Mouse (Mus musculus): ENCODE measurements around the gene Hecw2. TPM values are rescaled to one million over a fixed set of nuclear protein-coding genes. Genes with fewer than 3 reads are reported as not detected.

Hecw2 gene
- polyA plus RNA-seq, 1 experiment from 2014 or later = 2.2 TPM

GRCm38 (mm10) chr1:54068248-54068647 is 126.7 kb downstream of the Hecw2 start:
- no peak overlapping the region for H3K4me2 ChIP-seq (replicated peaks; ENCODE audit: low read depth, low read length)
- 63% methylated on average over 1 of the region's 1 CpGs for WGBS

GRCm38 (mm10) chr1:54065434-54065833 is 129.5 kb downstream of the Hecw2 start:
- ATAC-seq (ENCODE audit: low FRiP score, low TSS enrichment) = no peak
- H3K4me2 ChIP-seq (replicated peaks; ENCODE audit: low read depth, low read length) = no peak overlapping the region
- WGBS = 83% methylated on average over 1 of the region's 1 CpGs
- no peak overlapping the region for H3K4me3 ChIP-seq (ENCODE audit: low read length)
- no peak overlapping the region for H3K27ac ChIP-seq (ENCODE audit: low read depth, low read length)
- H3K36me3 ChIP-seq (ENCODE audit: control insufficient read depth, insufficient read depth, low read length) = no peaks in the 10 kb centered on the region
- H3K27me3 ChIP-seq (ENCODE audit: control insufficient read depth, insufficient read depth, low read length) = no peaks in the 10 kb centered on the region
- no peak overlapping the region for H3K9ac ChIP-seq (ENCODE audit: low read depth, low read length)
- no peaks in the 10 kb centered on the region for H3K9me3 ChIP-seq (ENCODE audit: control insufficient read depth, low read length)
- H3K4me1 ChIP-seq (ENCODE audit: control insufficient read depth, insufficient read depth, low read length) = no peaks in the 10 kb centered on the region

More at GRCm38 (mm10) chr1:54068248-54068647, 126.7 kb downstream of the Hecw2 start:
- H3K27me3 ChIP-seq (ENCODE audit: control insufficient read depth, insufficient read depth, low read length) = no peaks in the 10 kb centered on the region
- no peaks in the 10 kb centered on the region for H3K9me3 ChIP-seq (ENCODE audit: control insufficient read depth, low read length)
- no peak overlapping the region for H3K27ac ChIP-seq (ENCODE audit: low read depth, low read length)
- ATAC-seq (ENCODE audit: low FRiP score, low TSS enrichment) = no peak
- no peaks in the 10 kb centered on the region for H3K36me3 ChIP-seq (ENCODE audit: control insufficient read depth, insufficient read depth, low read length)
- H3K4me1 ChIP-seq (ENCODE audit: control insufficient read depth, insufficient read depth, low read length) = no peaks in the 10 kb centered on the region
- H3K9ac ChIP-seq (ENCODE audit: low read depth, low read length) = no peak overlapping the region
- no peak overlapping the region for H3K4me3 ChIP-seq (ENCODE audit: low read length)

DNA sequence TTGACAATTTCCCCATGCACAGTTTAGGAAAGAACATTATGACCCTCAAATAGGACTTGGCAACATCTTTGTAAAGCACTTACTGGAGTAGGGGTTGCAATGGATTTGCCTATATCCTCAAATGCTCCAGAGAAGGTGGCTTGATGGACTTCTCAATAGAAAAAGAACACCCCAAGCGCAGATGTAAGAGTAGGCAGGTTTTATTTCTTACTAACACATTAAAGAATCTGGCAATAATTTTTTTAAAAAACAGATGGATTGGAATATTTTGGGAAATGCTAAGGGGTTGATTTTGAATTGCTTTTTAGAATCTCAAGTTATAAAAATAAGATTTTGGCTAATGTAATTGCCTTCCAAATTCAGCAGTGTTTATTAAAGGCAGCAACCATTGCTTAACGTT is 133.9 kb downstream of the Hecw2 start:
- Histone ChIP-seq H3K27ac (ENCODE audit: low read depth, low read length) (no peak overlapping the region), H3K4me1 (ENCODE audit: control insufficient read depth, insufficient read depth, low read length) (no peaks in the 10 kb centered on the region), H3K4me3 (ENCODE audit: low read length) (no peak overlapping the region), H3K27me3 (ENCODE audit: control insufficient read depth, insufficient read depth, low read length) (no peaks in the 10 kb centered on the region), H3K36me3 (ENCODE audit: control insufficient read depth, insufficient read depth, low read length) (no peaks in the 10 kb centered on the region), H3K9me3 (ENCODE audit: control insufficient read depth, low read length) (no peaks in the 10 kb centered on the region), H3K4me2 (replicated peaks; ENCODE audit: low read depth, low read length) (no peak overlapping the region), H3K9ac (ENCODE audit: low read depth, low read length) (no peak overlapping the region)
- no peak for ATAC-seq (ENCODE audit: low FRiP score, low TSS enrichment)
- WGBS = 90% methylated on average over 2 of the region's 2 CpGs

- H3K4me3 ChIP-seq (ENCODE audit: low read length) = no peak overlapping the region
- H3K27me3 ChIP-seq (ENCODE audit: control insufficient read depth, insufficient read depth, low read length) = no peaks in the 10 kb centered on the region
- ATAC-seq (ENCODE audit: low FRiP score, low TSS enrichment) = no peak
- H3K27ac ChIP-seq (ENCODE audit: low read depth, low read length) = no peak overlapping the region
- H3K36me3 ChIP-seq (ENCODE audit: control insufficient read depth, insufficient read depth, low read length) = no peaks in the 10 kb centered on the region
- H3K9ac ChIP-seq (ENCODE audit: low read depth, low read length) = no peak overlapping the region
- WGBS = 75% methylated on average over 1 of the region's 1 CpGs
- no peaks in the 10 kb centered on the region for H3K9me3 ChIP-seq (ENCODE audit: control insufficient read depth, low read length)
- no peak overlapping the region for H3K4me2 ChIP-seq (replicated peaks; ENCODE audit: low read depth, low read length)
- no peaks in the 10 kb centered on the region for H3K4me1 ChIP-seq (ENCODE audit: control insufficient read depth, insufficient read depth, low read length)
Observed at GRCm38 (mm10) chr1:54059731-54060130, 135.2 kb downstream of the Hecw2 start.

GRCm38 (mm10) chr1:54052771-54053170 is 142.2 kb downstream of the Hecw2 start:
- no peak overlapping the region for H3K9ac ChIP-seq (ENCODE audit: low read depth, low read length)
- H3K4me2 ChIP-seq (replicated peaks; ENCODE audit: low read depth, low read length) = no peak overlapping the region
- no peaks in the 10 kb centered on the region for H3K27me3 ChIP-seq (ENCODE audit: control insufficient read depth, insufficient read depth, low read length)
- no peak overlapping the region for H3K4me3 ChIP-seq (ENCODE audit: low read length)
- H3K36me3 ChIP-seq (ENCODE audit: control insufficient read depth, insufficient read depth, low read length) = no peaks in the 10 kb centered on the region
- no peaks in the 10 kb centered on the region; the same call in 1 of the 2 replicates for H3K9me3 ChIP-seq (ENCODE audit: control insufficient read depth, low read length)
- no peaks in the 10 kb centered on the region for H3K4me1 ChIP-seq (ENCODE audit: control insufficient read depth, insufficient read depth, low read length)
- no peak overlapping the region for H3K27ac ChIP-seq (ENCODE audit: low read depth, low read length)
- ATAC-seq (ENCODE audit: low FRiP score, low TSS enrichment) = no peak

- Histone ChIP-seq H3K27ac (ENCODE audit: low read depth, low read length) (no peak overlapping the region), H3K27me3 (ENCODE audit: control insufficient read depth, insufficient read depth, low read length) (no peaks in the 10 kb centered on the region), H3K4me3 (ENCODE audit: low read length) (no peak overlapping the region), H3K9ac (ENCODE audit: low read depth, low read length) (no peak overlapping the region), H3K36me3 (ENCODE audit: control insufficient read depth, insufficient read depth, low read length) (no peaks in the 10 kb centered on the region), H3K4me1 (ENCODE audit: control insufficient read depth, insufficient read depth, low read length) (no peaks in the 10 kb centered on the region), H3K4me2 (replicated peaks; ENCODE audit: low read depth, low read length) (no peak overlapping the region), H3K9me3 (ENCODE audit: control insufficient read depth, low read length) (no peaks in the 10 kb centered on the region)
- ATAC-seq (ENCODE audit: low FRiP score, low TSS enrichment) = no peak
- 39% methylated on average over 1 of the region's 1 CpGs for WGBS
Observed at GRCm38 (mm10) chr1:54046923-54047322, 148.0 kb downstream of the Hecw2 start.

DNA sequence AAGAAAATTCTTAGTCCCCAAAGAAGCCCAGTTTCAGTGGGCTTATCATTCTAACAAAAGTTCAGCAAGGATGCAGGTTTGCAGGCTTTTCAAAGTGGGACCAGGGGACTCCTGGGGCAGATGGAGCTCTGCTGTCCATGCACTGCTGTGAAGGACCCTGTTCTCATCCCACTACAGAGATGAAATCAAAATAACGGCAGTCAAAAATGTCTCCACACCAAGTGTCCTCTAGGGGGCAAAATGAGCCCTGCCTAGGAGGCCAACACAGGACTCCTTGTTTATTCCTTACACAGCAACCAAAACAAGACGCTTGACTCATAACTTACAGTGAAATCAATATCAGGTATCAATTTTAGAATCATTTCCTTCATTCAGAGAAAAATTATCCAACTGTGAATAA is 155.9 kb downstream of the Hecw2 start:
- no peak overlapping the region for H3K4me2 ChIP-seq (replicated peaks; ENCODE audit: low read depth, low read length)
- H3K27me3 ChIP-seq (ENCODE audit: control insufficient read depth, insufficient read depth, low read length) = no peaks in the 10 kb centered on the region
- H3K4me3 ChIP-seq (ENCODE audit: low read length) = no peak overlapping the region
- no peak overlapping the region for H3K27ac ChIP-seq (ENCODE audit: low read depth, low read length)
- H3K36me3 ChIP-seq (ENCODE audit: control insufficient read depth, insufficient read depth, low read length) = no peaks in the 10 kb centered on the region
- no peaks in the 10 kb centered on the region for H3K9me3 ChIP-seq (ENCODE audit: control insufficient read depth, low read length)
- ATAC-seq (ENCODE audit: low FRiP score, low TSS enrichment) = no peak
- H3K9ac ChIP-seq (ENCODE audit: low read depth, low read length) = no peak overlapping the region
- H3K4me1 ChIP-seq (ENCODE audit: control insufficient read depth, insufficient read depth, low read length) = no peaks in the 10 kb centered on the region
- 61% methylated on average over 2 of the region's 2 CpGs for WGBS

GRCm38 (mm10) chr1:54017686-54018085 is 177.3 kb downstream of the Hecw2 start:
- ATAC-seq (ENCODE audit: low FRiP score, low TSS enrichment) = no peak
- no peak overlapping the region for H3K4me3 ChIP-seq (ENCODE audit: low read length)
- WGBS = 70% methylated on average over 2 of the region's 2 CpGs

GRCm38 (mm10) chr1:54015739-54016138 is 179.2 kb downstream of the Hecw2 start:
- Histone ChIP-seq H3K4me2 (replicated peaks; ENCODE audit: low read depth, low read length) (no peak overlapping the region), H3K27me3 (ENCODE audit: control insufficient read depth, insufficient read depth, low read length) (no peaks in the 10 kb centered on the region), H3K27ac (ENCODE audit: low read depth, low read length) (no peak overlapping the region), H3K4me3 (ENCODE audit: low read length) (no peak overlapping the region), H3K9me3 (ENCODE audit: control insufficient read depth, low read length) (no peaks in the 10 kb centered on the region), H3K4me1 (ENCODE audit: control insufficient read depth, insufficient read depth, low read length) (no peaks in the 10 kb centered on the region), H3K36me3 (ENCODE audit: control insufficient read depth, insufficient read depth, low read length) (no peaks in the 10 kb centered on the region), H3K9ac (ENCODE audit: low read depth, low read length) (no peak overlapping the region)
- 74% methylated on average over 4 of the region's 4 CpGs for WGBS
- ATAC-seq (ENCODE audit: low FRiP score, low TSS enrichment) = no peak

More at GRCm38 (mm10) chr1:54017686-54018085, 177.3 kb downstream of the Hecw2 start:
- Histone ChIP-seq H3K4me1 (ENCODE audit: control insufficient read depth, insufficient read depth, low read length) (no peaks in the 10 kb centered on the region), H3K27ac (ENCODE audit: low read depth, low read length) (no peak overlapping the region), H3K27me3 (ENCODE audit: control insufficient read depth, insufficient read depth, low read length) (no peaks in the 10 kb centered on the region), H3K9me3 (ENCODE audit: control insufficient read depth, low read length) (no peaks in the 10 kb centered on the region), H3K4me2 (replicated peaks; ENCODE audit: low read depth, low read length) (no peak overlapping the region), H3K9ac (ENCODE audit: low read depth, low read length) (no peak overlapping the region), H3K36me3 (ENCODE audit: control insufficient read depth, insufficient read depth, low read length) (no peaks in the 10 kb centered on the region)

DNA sequence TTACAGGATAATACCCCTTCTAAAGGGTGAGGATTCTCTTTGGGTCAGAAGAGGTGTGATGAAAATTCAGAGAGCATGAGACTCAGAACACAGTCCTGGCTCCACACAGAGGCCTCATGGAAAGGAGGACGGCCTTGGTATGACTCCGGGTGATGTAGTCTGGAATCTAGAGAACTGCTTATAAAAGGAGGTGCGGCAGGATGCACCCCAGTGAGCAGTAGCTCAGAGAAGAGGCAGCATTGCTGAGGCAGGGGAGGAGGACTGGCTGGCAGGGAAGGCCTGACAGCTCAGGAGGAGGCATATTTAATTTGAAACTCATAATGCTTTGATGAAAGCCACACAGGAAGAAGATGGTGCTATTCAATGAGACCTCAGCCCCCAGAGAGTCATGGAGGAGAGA is 182.6 kb downstream of the Hecw2 start:
- no peaks in the 10 kb centered on the region for H3K27me3 ChIP-seq (ENCODE audit: control insufficient read depth, insufficient read depth, low read length)
- no peak overlapping the region for H3K9ac ChIP-seq (ENCODE audit: low read depth, low read length)
- H3K4me3 ChIP-seq (ENCODE audit: low read length) = no peak overlapping the region
- no peak for ATAC-seq (ENCODE audit: low FRiP score, low TSS enrichment)
- WGBS = 57% methylated on average over 3 of the region's 3 CpGs
- no peaks in the 10 kb centered on the region for H3K36me3 ChIP-seq (ENCODE audit: control insufficient read depth, insufficient read depth, low read length)
- H3K9me3 ChIP-seq (ENCODE audit: control insufficient read depth, low read length) = no peaks in the 10 kb centered on the region
- no peak overlapping the region for H3K27ac ChIP-seq (ENCODE audit: low read depth, low read length)
- no peak overlapping the region for H3K4me2 ChIP-seq (replicated peaks; ENCODE audit: low read depth, low read length)
- H3K4me1 ChIP-seq (ENCODE audit: control insufficient read depth, insufficient read depth, low read length) = no peaks in the 10 kb centered on the region
